Mouse (Mus musculus): ENCODE results near the gene Fli1. TPM values are rescaled to one million over a fixed set of nuclear protein-coding genes. Genes with fewer than 3 reads are reported as not detected.

Gene Fli1
- polyA plus RNA-seq, 1 experiment from 2014 or later, result 6.2 TPM

- H3K4me2 ChIP-seq (replicated peaks), result no peak overlapping the region
- no peaks in the 10 kb centered on the region for H3K9me3 ChIP-seq
- no peak overlapping the region for H3K9ac ChIP-seq (replicated peaks)
- WGBS, result 83% methylated on average over 5 of the region's 5 CpGs
- no peak overlapping the region for H3K4me3 ChIP-seq
- no peaks in the 10 kb centered on the region for H3K27me3 ChIP-seq
- H3K27ac ChIP-seq (replicated peaks), result no peak overlapping the region
- no peaks in the 10 kb centered on the region for H3K4me1 ChIP-seq
- no peaks in the 10 kb centered on the region for H3K36me3 ChIP-seq
- ATAC-seq (replicated peaks), result no peak
Observed at GRCm38 (mm10) chr9:32376863-32377590, 165.6 kb downstream of the Fli1 start.

GRCm38 (mm10) chr9:32376031-32376430 lies 166.6 kb downstream of the Fli1 start:
- H3K27ac ChIP-seq (replicated peaks), result no peak overlapping the region
- H3K4me3 ChIP-seq, result no peak overlapping the region
- no peak overlapping the region for H3K9ac ChIP-seq (replicated peaks)
- H3K4me2 ChIP-seq (replicated peaks), result no peak overlapping the region
- ATAC-seq (replicated peaks), result no peak
- no peaks in the 10 kb centered on the region for H3K36me3 ChIP-seq
- no peaks in the 10 kb centered on the region for H3K27me3 ChIP-seq
- H3K4me1 ChIP-seq, result no peaks in the 10 kb centered on the region
- WGBS, result 87% methylated on average over 7 of the region's 7 CpGs
- H3K9me3 ChIP-seq, result no peaks in the 10 kb centered on the region

DNA sequence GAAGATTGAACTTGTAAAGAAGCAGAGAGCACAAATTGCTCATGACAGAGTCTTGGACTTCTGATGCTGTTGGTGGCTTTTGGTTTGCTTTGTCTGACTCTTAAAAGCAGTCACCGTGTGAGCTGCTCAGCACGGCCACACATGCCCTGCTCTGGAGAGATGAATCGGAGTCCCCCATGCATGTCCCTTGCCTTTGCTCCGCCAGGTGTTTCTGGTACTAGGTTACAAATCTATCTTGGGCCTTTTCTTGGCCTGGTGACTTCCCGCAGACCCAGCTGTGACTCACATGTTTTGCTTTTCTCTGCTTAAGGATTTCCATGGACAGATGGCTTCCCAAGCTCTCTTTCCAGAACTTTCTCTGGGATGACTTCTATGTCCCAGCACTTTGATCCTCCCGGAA lies 169.0 kb downstream of the Fli1 start:
- H3K4me2 ChIP-seq (replicated peaks), result no peak overlapping the region
- no peaks in the 10 kb centered on the region for H3K4me1 ChIP-seq
- 93% methylated on average over 6 of the region's 6 CpGs for WGBS
- no peaks in the 10 kb centered on the region for H3K9me3 ChIP-seq
- H3K27ac ChIP-seq (replicated peaks), result no peak overlapping the region
- H3K27me3 ChIP-seq, result no peaks in the 10 kb centered on the region
- H3K36me3 ChIP-seq, result no peaks in the 10 kb centered on the region
- H3K9ac ChIP-seq (replicated peaks), result no peak overlapping the region
- H3K4me3 ChIP-seq, result no peak overlapping the region
- ATAC-seq (replicated peaks), result no peak

Other genes starting within 250 kb of the Fli1 start
- 0.75 and 0.82 TPM in 2 replicates for gene Kcnj5, start 198.5 kb downstream of the Fli1 start, polyA plus RNA-seq (2015; fragmentation: Nextera tagmentation; extraction: Ambion mirVana)
- not detected in 2 replicates for gene Kcnj1, start 170.4 kb downstream of the Fli1 start, polyA plus RNA-seq (2015; fragmentation: Nextera tagmentation; extraction: Ambion mirVana)
- 18.9 and 20.3 TPM in 2 replicates for gene Ets1, start 93.4 kb upstream of the Fli1 start, polyA plus RNA-seq (2015; fragmentation: Nextera tagmentation; extraction: Ambion mirVana)